Mouse (Mus musculus) CH12.LX (cell line): Measurements from ENCODE around the gene Gm10271.

Experiments
- CHD2 ChIP-seq: IDR thresholded peaks from 2 replicates; pipeline ENCODE4 v1.6.1; 2011; ENCODE audit warnings: low read length, improper control_type of control experiment
- CTCF ChIP-seq, 2 experiments: IDR thresholded peaks in 1 of 2; conservative IDR thresholded peaks in 1 of 2; 2 replicates each; pipeline ENCODE4 v1.5.1; 2011 to 2012; ENCODE audit warnings: low read depth in 2 of 2, low read length in 2 of 2, improper control_type of control experiment in 1 of 2, inconsistent platforms in 1 of 2, mild to moderate bottlenecking in 1 of 2, moderate library complexity in 1 of 2
- ELF1 ChIP-seq: IDR thresholded peaks from 2 replicates; pipeline ENCODE4 v1.6.1; 2014; ENCODE audit warnings: low read depth, mild to moderate bottlenecking, inconsistent platforms, low read length, improper control_type of control experiment
- EP300 ChIP-seq: IDR thresholded peaks from 2 replicates; pipeline ENCODE4 v1.6.1; 2011; ENCODE audit warnings: low read length, improper control_type of control experiment
- MEF2A ChIP-seq: IDR thresholded peaks from 2 replicates; pipeline ENCODE4 v1.6.1; 2014; ENCODE audit warnings: low read depth, mild to moderate bottlenecking, inconsistent platforms, low read length, improper control_type of control experiment, borderline replicate concordance
- POLR2A ChIP-seq: IDR thresholded peaks from 2 replicates; pipeline ENCODE4 v1.6.1; 2011; ENCODE audit warnings: low read depth, mild to moderate bottlenecking, improper control_type of control experiment, low read length
- POLR2AphosphoS2 ChIP-seq: IDR thresholded peaks from 2 replicates; pipeline ENCODE4 v1.6.1; 2011; ENCODE audit warnings: low read depth, low read length, improper control_type of control experiment

GRCm38 (mm10) chr10:116921416-116921815 is 51.0 kb downstream of the Gm10271 start:
- TF ChIP-seq POLR2A (no peak), MEF2A (no peak), POLR2AphosphoS2 (no peak), CHD2 (no peak), CTCF (conservative IDR thresholded peaks at IDR 0.05 in 1 of 2, IDR thresholded peaks at IDR 0.05 in 1 of 2; ENCODE audit: low read depth in 2 of 2, low read length in 2 of 2) (no peak), ELF1 (no peak), EP300 (no peak)
